Mouse (Mus musculus): ENCODE measurements around the gene Usp35.

- no peak for TF ChIP-seq CTCF (IDR thresholded peaks at IDR 0.05; ENCODE audit: borderline replicate concordance, insufficient read depth, low read depth, low read length)
- TF ChIP-seq POLR2A (IDR thresholded peaks at IDR 0.05; ENCODE audit: borderline replicate concordance, insufficient read depth, low read length): no peak
Measured at GRCm38 (mm10) chr7:97356875-97357276, 25.1 kb upstream of the Usp35 start.

Data from cerebellum, adult 2 months (tissue).